Comparison of ENCODE assay signal across 22 mouse cellular contexts in genomic region chr17:35733398-35733797, GRCm38 (mm10). TPM values are rescaled to one million over a fixed set of nuclear protein-coding genes. Genes with fewer than 3 reads are reported as not detected.
DNase-seq lines count a peak whose midpoint lies in the region; ATAC-seq and TF ChIP-seq lines count a peak whose summit lies in the region.
"Had no signal": no experiment of that assay in that cellular context is flagged by ENCODE, and none has a peak within 500 bp of the region (broad histone marks: within the 10 kb centered on the region; RNA-seq: fewer than 3 reads in every experiment).

No protein-coding gene starts in this region.

- peak overlapping the region; percentile 39 for H3K27ac ChIP-seq in gastrocnemius, adult 2 months
- H3K27ac ChIP-seq: embryonic facial prominence, embryonic 10.5 days; embryonic facial prominence, embryonic 12.5 days; forebrain, embryonic 13.5 days; forebrain, embryonic 15.5 days had no signal

- ATAC-seq in frontal cortex, adult (ENCODE audit: low TSS enrichment), result no peak
- ATAC-seq: activated CD4-positive, CD25-positive, alpha-beta regulatory T cell, adult 4 months; CD4-positive, CD25-positive, alpha-beta regulatory T cell, adult 4 months; forebrain, embryonic 13.5 days; forebrain, embryonic 15.5 days; forebrain, postnatal 0 days; Patski had no signal

- no peak overlapping the region for H3K4me3 ChIP-seq in gastrocnemius, adult 2 months
- H3K4me3 ChIP-seq: embryonic facial prominence, embryonic 10.5 days; embryonic facial prominence, embryonic 12.5 days; forebrain, embryonic 13.5 days; forebrain, embryonic 15.5 days had no signal

- TF ChIP-seq CTCF in gastrocnemius, adult 2 months (IDR thresholded peaks at IDR 0.05), result no peak

- DNase-seq in cerebellum, adult 9-10 months, result peak; percentile 38
- no peak for DNase-seq in cerebellum, adult 11-12 months
- peak; percentile 57 to 61 for DNase-seq in cerebellum, postnatal 10 days
- DNase-seq in cerebellum, adult 8-10 months, result no peak
- no peak for DNase-seq in gastrocnemius, adult 2 months
- no peak for DNase-seq in gastrocnemius, postnatal 10 days
- DNase-seq in brain, adult 2 months (ENCODE audit: low read depth, low spot score), result peak; percentile 54
- DNase-seq: adrenal gland, adult 8-10 months; adrenal gland, postnatal 14 days; adrenal gland, postnatal 36 days; B cell, adult 2 months; forebrain, postnatal 0 days had no signal

- intact Hi-C loops in gastrocnemius, adult 2 months (cut with DNase I), result no loop called here

RNA-seq across cellular contexts. Expression of gene Ddr1, which starts 29.0 kb away (rescaled TPM):
- total RNA-seq in gastrocnemius, adult 2 months (2021), result 10 to 100 TPM; 13.4 to 15.9 TPM
- 10 to 100 TPM; 35.2 to 42.8 TPM for total RNA-seq in gastrocnemius, postnatal 10 days (2021)
- total RNA-seq: common myeloid progenitor, adult 5-6 weeks; G1E had no signal

RNA-seq across cellular contexts. Expression of gene Gtf2h4, which starts 59.9 kb away (rescaled TPM):
- total RNA-seq in gastrocnemius, adult 2 months (2021), result 10 to 100 TPM; 18.1 to 24.2 TPM
- total RNA-seq in gastrocnemius, postnatal 10 days (2021), result 10 to 100 TPM; 18.2 to 20.5 TPM

Comparison
In these comparisons a context has a peak if more than half of its experiments do, and no peak if none do; other contexts are left out.
1. DNase-seq: peak in cerebellum, adult 9-10 months (single experiment), cerebellum, postnatal 10 days (2 of 2) and brain, adult 2 months (single experiment); none in cerebellum, adult 11-12 months (single experiment), cerebellum, adult 8-10 months (single experiment), gastrocnemius, adult 2 months (single experiment) and gastrocnemius, postnatal 10 days (single experiment).